Mouse (Mus musculus) megakaryocyte, adult 5-6 weeks (primary cell): ENCODE data around the gene Prlhr. TPM values are rescaled to one million over a fixed set of nuclear protein-coding genes. Genes with fewer than 3 reads are reported as not detected.

Source experiments
- ATAC-seq: 2 replicates; pipeline ENCODE4 v1.8.0; 2016; ENCODE audit warnings: mild to moderate bottlenecking, inconsistent platforms; ENCODE audit not compliant: poor library complexity, severe bottlenecking
- total RNA-seq, 2 experiments: library from RNA; stranded (forward) in 1 of 2; stranded (reverse) in 1 of 2; fragments of 153-499, 151-499 nt in 1 of 2; fragments of 221-1000, 200-1000 nt in 1 of 2; gene quantifications; 2 replicates each; pipeline versions ENCODE4 v1.2.3 to v1.2.4; 2015 to 2017

The Prlhr gene
- not detected in 2 replicates for total RNA-seq (2015)
- not detected in 2 replicates for total RNA-seq (2017)

DNA sequence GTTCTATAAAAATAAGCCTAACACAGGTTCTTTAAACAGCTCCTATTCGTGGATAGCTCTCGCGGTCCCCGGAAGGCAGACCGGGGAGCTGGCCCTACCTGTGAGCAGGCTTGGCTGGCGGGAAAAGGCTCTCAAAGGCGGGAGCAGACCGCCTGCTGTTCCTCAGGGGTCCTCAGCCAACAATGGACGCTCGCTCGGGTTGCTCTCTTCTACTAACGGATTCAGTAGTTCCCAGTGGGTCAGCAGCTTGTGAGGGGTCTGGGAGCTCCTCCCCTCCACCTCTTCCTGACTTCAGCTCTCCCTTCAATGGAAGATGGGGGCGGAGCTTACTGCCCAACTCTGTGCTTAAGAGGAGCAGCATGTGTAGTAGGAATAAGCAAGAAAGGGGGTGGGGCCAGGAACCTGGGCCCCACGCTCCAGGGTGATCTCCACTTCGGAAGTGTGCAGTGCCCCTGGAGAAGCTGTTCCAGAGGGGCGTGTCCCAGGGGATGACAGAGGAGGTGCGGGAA, at the start of gene Prlhr:
TSS of gene Prlhr (minus strand) at position 51 of the 509 bp plus-strand sequence.
- ATAC-seq, result no peak

DNA sequence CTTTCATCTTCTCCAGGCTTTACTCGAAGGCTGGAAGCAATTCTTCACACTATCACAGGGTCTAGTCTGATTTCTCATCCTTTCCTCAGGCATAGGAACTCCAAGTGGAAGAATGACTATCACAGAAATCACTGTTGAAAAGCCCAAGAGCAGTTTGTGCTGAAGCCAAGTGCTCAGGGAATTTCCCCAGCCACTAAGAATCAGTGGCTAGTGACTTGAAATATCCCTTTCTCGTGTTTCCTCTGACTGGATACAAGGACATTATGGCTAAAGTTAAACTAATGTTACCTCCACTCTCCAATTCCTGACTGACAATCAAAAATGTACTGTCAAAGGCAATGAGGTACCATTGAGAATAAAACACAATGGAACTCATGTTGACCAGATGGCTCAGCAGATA, 47.0 kb upstream of the Prlhr start:
- ATAC-seq, result no peak

DNA sequence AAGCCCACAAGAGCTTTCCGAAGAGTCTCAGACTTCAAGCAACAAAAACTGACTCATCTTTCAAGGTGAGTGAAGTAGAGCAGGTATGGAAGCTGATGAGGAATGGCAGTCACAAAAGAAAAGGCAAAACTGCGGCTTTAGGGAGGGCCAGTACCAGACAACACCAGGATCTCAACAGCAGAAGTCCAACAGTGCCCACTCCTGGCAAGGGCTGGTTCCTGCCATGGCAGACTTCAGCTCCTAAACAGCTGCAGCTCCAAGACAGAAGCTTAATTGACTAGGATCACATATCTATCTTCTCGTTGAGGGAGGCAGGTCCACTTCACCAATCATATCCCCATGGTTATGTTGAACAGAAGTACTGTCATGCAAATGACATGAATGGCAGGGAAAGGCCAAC, 45.3 kb upstream of the Prlhr start:
- ATAC-seq, result no peak

DNA sequence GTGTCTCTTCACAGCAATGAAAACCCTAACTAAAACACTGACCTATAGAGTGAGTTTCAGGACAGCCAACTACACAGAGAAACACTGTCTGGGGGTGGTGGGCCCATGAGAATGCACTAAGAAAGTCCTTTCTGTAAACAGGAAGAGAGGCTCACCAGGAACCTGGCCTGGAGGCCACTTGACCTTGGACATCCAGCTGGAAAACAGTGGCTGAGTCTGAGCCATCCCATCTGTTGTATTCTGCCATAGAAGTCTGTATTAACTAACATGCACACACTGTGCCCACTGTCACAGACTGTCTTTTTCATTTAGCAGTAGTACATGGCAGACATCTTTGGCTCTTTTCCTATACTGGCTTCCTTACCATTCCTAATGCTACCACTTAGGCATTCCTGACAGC, 32.1 kb upstream of the Prlhr start:
- no peak for ATAC-seq

DNA sequence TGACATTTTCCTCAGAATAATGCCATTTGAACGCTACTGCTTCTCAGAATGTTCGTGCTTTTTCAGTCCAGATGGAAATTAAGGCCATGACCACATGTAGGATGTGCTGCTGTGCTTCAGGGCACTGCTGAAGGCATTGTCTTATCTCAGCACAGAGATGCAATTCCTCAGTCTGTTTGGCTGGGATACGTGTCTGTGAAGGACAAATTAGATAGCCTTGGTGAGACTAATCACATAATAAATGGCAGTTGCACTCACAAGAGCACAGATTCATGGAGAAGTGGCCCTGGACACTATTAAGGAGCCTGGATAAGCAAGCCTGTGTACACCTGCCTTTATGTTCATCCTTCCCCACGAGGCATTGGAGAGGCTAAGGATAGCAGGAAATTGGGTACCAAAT, 29.1 kb upstream of the Prlhr start:
- ATAC-seq, result no peak

DNA sequence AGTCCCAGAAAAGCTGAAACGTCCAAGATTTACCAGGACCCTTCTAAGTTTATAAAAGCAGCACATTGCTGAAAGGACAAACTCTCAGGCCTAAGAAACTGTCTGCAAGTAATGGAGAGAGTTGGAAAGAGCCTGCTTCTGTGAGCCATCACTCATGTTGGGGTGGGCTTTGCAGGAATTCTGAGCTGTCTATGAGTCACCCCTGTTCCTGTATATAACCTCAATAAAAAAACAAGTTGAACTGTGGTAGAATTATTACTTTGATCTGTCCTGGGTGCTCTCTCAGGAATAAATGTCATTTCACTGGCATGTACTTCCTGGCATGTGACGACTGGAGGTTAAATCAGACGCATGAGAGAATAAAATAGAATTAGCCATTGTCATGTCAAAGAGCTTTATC, 27.7 kb upstream of the Prlhr start:
- no peak for ATAC-seq

DNA sequence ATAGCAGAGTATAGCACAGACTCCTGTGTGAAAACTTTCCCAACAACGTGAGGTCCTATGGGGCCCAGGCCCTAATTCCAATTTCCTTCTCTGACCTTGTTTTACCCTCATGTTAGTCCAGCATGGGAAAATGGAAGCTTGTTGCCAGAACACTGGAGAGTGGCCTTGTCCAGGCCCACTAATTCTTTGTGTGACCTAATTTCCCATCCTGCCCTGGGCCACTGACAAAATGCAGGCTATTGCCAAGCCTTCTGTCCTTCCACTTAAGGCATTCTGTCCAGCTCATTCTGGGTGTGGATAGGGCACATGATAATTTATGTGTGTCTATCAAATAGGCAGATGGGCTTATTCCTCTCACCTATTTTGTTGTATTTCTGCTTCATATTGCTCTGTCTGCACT, 21.5 kb upstream of the Prlhr start:
- no peak for ATAC-seq

DNA sequence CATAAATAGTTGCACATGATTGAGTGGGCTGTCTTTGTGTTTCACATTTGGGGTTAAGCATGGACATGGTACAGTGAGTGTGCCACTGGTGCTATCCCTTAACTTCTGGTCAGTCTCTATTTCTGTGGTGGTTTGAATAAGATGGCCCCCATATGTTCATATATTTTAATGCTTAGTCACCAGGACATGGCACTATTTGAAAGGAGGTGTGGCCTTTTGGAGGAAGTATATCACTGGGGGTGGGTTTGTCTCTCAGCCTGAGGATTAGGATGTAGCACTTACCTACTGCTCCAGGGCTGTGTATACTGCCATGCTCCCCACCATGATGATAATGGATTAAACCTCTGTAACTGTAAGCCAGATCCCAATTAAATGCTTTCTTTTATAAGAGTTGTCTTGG, 17.2 kb upstream of the Prlhr start:
- ATAC-seq, result no peak

DNA sequence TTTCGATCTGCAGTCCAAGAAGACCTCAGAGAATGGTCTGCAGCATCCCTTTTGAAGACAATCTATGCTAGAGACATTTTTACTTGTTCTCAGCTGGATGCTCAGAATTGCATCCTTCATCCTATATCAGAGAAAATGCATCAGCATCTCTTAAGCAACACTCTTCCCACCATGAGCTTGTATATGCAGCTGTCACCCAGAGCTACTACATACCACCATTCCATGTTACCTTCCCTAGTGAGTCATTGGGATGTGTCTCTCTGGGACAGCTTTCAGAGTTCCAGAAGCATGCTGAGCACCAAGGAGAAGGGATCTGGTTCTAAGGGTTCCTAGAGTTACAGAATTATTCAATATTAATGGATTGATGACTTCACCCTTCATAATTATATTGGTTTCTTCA, 10.8 kb upstream of the Prlhr start:
- no peak for ATAC-seq

DNA sequence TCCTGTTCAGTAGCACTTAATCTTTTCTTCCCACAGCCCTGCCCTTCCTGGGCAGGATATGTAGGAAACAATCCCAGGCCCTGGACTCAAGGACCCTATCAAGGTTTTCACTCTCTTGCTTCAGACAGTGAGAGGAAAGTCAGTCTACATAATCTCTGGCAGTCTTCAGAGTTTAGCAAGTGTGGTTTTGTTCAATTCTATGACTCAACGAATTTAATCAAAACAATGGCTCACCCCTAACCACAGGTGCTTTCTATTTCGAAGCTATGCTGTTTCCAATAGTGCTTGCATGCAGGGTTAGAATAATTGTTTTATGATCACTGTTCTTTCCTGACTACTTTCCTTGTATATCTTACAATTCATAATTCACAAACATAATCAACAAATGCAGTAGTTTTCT, 9.7 kb upstream of the Prlhr start:
- no peak for ATAC-seq

DNA sequence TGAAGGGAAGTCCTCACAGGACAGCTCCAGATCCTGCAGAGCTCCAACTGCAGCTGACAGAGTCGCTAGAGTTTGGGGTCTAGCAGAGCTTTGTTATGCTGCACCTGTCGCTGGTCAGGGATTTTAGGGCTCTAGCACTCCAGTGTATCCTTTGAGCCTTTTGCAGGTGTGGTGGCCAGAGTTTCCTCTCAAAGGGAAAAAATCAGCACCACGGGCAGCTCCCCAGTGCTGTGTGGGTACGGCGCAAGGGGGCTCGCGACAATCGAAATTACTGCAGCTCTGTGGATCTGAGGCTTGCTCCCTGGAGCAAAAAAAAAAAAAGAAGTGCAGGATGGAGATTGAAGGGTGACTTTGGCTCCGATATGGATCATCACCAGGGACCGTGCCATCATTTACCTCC, 742 bp upstream of the Prlhr start:
- no peak for ATAC-seq

DNA sequence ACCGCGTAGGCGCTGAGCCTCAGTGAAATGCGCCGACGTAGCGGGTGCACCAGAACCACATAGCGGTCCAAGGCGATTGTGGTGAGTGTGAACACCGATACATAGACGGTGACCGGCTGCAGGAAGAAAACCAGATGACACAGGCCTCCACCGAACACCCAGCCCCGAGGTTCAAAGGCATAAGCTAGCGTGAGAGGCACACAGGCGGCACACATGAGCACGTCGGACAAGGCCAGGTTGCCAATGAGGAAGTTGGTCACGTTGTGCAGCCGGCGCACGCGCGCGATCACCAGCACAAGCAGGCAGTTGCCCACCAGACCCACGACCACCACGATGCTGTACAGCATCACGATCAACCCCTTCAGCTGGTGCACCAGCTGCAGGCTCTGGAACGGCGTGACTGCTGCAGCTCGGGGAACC, 506 bp downstream of the Prlhr start:
- ATAC-seq, result peak; percentile 41

DNA sequence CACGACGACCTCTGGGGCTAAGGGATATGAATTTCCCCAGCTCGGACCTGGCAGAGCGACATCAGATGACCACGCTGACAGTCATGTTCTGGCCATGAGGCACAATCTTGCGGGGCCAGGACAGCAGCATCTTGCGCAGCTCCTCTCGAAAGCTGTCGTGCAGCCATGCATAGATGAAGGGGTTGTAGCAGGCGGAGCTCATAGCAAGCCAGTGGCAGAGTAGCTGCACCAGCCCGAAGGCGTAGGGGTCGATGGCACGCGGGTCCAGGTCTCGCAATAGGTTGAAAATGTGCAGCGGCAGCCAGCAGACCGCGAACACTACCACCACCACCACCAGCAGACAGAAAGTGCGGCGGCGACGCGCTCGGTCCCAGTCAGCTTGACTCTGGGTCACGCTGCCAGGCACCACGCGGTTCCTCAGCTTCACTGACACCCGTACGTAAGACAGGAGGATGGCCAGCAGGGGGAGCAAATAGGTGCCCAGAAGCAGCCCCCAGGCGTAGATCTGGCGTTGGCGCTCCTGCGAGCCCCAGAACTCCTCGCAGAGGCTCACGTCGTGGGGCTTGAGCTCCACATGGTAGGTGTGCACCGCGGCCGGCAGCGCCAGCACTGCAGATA, 1.0 kb downstream of the Prlhr start:
- ATAC-seq, result peak; percentile 94

DNA sequence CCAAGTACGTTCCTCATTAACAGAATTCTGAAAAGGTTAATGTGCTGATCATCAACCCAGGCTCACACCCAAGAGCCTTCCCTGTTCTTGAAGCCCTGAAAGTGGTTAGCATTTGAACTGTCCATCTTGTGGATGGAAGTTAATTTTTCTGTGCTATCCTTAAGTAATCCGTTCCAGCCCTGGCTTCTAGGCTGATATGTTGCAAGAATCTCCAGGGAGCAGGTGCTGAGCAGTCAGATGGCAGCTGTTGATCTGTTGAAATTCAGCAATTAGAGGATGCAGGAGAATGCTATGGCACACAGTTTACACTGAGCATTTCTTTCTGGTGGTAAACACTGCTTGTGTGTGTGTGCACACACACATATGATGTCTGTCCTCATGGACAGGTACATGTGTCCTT, 2.4 kb downstream of the Prlhr start:
- ATAC-seq, result no peak

DNA sequence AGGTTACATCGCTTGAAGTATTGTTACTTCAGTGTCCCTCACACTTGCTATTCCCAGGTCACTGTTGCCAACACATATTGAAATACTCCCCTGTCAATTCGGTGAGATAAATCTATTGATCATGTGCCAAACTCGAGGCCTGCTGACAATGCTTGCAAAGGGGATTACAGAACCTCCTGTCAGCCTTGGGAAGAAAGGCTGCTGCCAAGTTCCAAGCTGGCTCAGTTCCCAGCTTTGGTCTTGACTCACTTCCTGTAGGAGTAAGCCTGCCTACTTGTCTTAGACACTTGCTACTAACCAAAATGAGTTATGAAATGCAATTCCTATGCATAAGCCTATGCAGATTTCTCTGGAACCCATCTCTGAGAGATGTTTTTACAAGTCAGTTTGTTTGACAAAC, 4.2 kb downstream of the Prlhr start:
- ATAC-seq, result no peak

DNA sequence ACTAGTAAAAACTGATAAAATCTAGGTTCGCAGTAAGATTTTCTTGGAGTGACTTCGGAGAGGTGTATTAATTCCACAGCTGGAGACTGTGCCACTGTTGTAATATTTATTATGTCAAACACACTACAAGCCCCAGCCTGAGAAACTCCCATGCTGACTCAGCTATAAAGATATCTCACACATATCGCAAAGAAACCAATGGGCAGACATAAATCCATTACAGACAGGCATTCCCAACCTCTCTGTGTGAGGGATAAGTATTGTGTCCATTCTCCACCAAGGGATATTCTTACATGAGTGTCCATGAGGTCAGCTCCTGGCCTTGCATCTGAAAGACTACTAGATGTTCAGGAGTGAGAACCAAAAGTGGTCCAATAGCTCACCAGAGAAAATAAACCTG, 4.7 kb downstream of the Prlhr start:
- ATAC-seq, result no peak

DNA sequence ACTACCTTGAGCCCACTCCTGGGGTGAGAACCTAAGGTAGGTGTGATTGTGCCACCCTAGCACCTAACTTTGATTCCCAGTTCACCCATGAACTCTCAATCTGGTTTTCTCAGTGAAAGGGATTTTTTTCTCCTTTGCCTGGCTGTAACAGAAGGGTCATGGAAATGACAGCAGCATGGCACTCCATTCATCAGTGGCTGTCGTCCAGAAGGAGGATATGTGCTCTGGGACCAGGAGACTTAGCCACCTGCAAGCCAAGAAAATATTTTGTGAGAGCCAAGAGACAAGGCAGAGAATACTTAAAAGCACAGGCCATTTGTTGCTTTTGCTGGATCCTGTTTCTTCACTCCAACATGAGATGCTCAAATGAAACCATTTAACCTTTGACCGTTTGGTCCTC, 6.6 kb downstream of the Prlhr start:
- no peak for ATAC-seq

DNA sequence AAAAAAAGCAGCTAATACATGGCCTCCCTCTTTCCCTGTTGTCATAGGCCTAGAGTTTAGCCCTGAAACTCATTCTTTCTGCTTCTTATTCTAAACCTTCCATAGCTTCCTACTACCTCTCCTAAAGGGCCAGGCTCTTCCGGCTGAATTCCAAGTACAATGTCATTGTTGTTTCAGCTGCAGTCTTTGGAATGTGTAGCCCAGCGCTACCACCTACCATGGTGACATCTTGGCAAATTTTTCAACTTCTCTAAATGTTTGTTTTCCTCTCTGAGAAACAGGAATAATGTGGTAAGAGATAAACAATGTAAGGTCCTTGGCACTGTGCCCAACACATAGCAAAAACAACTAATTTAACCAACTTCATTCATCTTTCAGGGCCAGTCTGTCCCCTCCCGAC, 8.4 kb downstream of the Prlhr start:
- ATAC-seq, result no peak

DNA sequence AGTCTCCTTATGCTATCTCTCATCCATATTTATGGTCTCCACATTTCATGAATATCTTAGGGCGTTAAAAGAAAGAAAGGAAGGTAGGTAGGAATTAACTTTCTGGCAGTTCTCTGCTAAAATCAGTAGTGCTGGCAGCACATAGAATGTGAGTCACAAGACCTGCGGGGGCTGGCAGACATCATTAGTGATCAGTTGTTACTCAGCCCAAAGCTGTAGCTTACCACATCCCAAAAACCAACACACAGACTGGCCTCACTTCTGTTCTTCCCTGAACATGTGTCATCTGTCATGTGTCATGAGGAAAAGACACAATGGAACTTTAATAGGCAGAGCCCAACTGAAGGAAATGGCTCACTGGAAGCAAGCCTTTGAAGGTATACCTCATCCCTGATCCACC, 9.0 kb downstream of the Prlhr start:
- no peak for ATAC-seq

DNA sequence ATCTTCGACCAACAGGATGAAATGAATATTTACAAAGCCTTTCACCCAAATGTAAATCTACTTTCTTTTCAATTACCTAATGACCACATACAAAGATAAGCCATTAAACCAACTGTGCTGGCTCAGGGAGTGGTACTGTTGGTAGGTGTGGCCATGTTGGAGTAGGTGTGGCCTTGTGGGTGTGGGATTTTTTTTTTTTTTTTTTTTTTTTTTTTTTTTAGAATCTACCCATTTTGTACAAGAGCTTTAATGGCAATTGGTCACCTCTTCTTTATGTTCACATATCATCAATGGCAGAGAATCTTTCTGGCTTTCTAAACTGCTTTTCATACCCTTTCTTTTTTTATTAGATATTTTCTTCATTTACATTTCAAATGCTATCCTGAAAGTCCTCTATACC, 12.3 kb downstream of the Prlhr start:
- no peak for ATAC-seq

DNA sequence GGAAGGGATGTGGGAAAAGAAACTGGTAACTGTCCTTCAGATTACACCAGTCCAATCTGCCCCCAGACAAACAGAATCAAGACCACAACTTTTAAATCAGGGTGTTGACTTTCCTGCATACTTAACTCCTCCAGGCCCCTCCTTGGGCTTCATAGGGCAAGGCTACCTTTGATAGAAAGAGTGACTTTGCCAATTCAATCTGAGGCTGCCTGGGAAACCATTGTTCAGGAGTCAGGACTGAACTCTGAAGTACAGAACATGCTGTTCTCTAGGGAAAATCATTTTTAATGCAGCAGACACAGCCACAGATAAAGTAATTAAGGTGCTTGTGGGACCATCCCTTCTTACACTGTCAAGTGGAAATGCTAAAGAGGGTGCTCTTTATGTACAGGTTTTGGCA, 27.6 kb downstream of the Prlhr start:
- ATAC-seq, result no peak

DNA sequence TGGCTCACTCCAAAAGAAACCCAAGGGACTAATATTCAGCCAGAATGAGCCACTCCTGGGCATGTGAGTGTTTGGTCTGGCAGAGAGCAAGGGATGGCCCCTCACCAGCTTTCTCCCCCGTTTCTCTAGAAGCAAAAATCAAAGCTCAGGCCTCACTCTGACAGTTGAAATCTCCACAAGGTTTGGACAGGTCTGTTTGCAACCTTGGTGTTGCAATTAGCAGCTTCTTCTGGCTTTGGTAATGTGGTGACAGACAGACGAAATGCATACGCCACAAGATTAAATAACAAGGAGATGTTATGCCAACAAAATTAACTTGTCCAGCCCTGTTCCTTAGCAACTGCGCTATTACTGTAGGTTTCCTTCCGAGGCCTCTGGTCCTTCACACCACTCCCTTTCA, 28.0 kb downstream of the Prlhr start:
- ATAC-seq, result no peak

DNA sequence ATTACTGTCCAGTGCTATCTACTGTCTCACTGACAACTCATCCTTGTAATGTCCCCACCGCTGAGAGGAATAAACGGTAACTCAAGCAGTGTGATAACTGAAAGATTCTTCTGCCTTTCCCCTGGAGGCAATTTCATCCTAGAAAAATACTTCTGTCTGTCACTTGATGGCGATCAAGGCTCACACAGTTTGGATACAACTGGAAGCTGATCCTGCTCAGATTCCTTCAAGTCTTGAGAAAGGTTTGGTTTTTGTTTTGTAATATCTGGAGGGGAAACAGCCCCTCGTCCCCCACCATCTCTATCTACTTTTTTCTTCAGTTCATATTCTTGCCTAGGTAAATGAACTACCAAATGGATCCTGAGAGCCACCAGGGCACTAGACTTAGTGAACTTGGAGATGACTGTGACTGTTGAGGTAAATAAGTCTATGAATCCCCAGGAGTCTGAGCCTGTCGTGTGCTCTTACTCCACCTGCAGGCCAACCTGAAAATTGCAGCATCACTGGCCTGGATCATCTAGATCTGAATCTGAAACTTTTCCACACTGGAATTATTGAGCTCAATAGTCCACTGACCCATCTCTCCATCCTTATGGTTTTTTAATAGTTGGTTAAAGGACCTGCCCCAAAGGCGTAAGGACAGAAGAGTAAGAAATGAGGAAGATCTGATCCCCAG, 30.4 kb downstream of the Prlhr start:
- ATAC-seq, result 0 out of 2 replicates have a peak, but pooled peaks have one; percentile 47
